Mouse (Mus musculus): ENCODE results near the gene Gm21833. TPM values are rescaled to one million over a fixed set of nuclear protein-coding genes. Genes with fewer than 3 reads are reported as not detected.
"Not testable (repeated sequence)": the region's sequence is repeated elsewhere in the genome, so short reads cannot be mapped to it uniquely, and the experiment has no call there.

Gm21833 gene
- not detected for total RNA-seq (2022)

- DNase-seq: not testable (repeated sequence)
These were observed at the start of gene Gm21833 for GRCm38 (mm10) chr16:82828082-82828481. Gene Gm21833 (plus strand): TSS chr16:82828382.

DNA sequence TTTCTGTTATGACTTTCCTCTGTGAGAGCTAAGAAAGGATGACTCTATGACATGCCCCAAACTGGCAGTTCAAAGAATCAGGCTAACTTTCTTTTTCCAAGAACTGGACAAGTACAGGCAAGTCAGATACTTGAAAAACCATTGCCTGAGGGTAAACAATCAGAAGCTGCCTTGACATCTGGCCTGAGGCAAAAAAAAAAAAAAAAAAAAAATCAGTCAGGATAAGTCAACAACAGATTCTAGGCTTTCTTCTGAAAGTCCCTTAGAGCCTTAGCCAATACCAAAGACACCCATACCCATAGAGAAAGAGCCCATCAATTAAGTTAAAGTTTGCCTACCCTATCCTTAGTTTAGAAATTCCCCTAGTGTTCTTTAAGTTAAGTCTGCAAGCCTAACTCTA is 38.7 kb upstream of the Gm21833 start:
- DNase-seq: no peak

DNA sequence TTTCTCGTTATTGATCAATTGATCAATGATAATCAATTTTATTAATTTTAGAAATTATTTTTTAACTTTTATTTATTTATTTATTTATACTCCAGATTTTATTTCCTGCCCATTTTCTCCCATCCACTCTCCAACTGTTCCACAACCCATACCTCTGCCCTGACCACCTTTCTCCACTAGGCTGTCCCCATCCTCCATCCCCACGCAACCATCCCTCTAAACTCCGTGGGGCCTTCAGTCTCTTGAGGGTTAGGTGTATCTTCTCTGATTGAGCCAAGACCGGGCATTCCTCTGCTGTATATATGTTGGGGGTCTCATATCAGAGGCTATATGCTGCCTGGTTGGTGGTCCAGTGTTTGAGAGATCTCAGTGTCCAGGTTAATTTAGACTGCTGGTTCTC is 31.7 kb upstream of the Gm21833 start:
- no peak for DNase-seq

GRCm38 (mm10) chr16:82815255-82815654 is 12.9 kb upstream of the Gm21833 start:
- no peak for DNase-seq

GRCm38 (mm10) chr16:82816615-82817014 is 11.6 kb upstream of the Gm21833 start:
- no peak for DNase-seq

- DNase-seq: no peak
These were observed 27.6 kb downstream of the Gm21833 start for GRCm38 (mm10) chr16:82855752-82856151.

- DNase-seq: no peak
These were observed 36.4 kb downstream of the Gm21833 start for GRCm38 (mm10) chr16:82864590-82864989.
